Mouse (Mus musculus) embryonic facial prominence, embryonic 12.5 days (tissue): ENCODE results near the gene Fkbp1b. TPM values are rescaled to one million over a fixed set of nuclear protein-coding genes. Genes with fewer than 3 reads are reported as not detected.

Source experiments
- ATAC-seq: fragments of 200-750 bp; cut with Nextera tagmentation; 2 replicates; pipeline ENCODE4 v1.8.0; 2017; ENCODE audit not compliant: insufficient number of reproducible peaks, insufficient read depth, low FRiP score, low TSS enrichment
- H3K27ac ChIP-seq: fragments of 300-500 bp; sonication (generic); 2 replicates; pipeline ENCODE4 v1.5.1; 2016; ENCODE audit warnings: mild to moderate bottlenecking
- H3K27me3 ChIP-seq: fragments of 300-500 bp; sonication (generic); 2 replicates; pipeline ENCODE4 v1.6.1; 2016; ENCODE audit warnings: mild to moderate bottlenecking, moderate library complexity
- H3K36me3 ChIP-seq: fragments of 300-500 bp; sonication (generic); 2 replicates; pipeline ENCODE4 v1.6.1; 2016; ENCODE audit warnings: mild to moderate bottlenecking
- H3K4me1 ChIP-seq: fragments of 300-500 bp; sonication (generic); 2 replicates; pipeline ENCODE4 v1.6.1; 2016
- H3K4me2 ChIP-seq: fragments of 300-500 bp; sonication (generic); replicated peaks from 2 replicates; pipeline ENCODE4 v1.6.1; 2016; ENCODE audit warnings: mild to moderate bottlenecking, moderate library complexity
- H3K4me3 ChIP-seq: fragments of 300-500 bp; sonication (generic); 2 replicates; pipeline ENCODE4 v1.5.1; 2016; ENCODE audit warnings: mild to moderate bottlenecking
- H3K9ac ChIP-seq: fragments of 300-500 bp; sonication (generic); 2 replicates; pipeline ENCODE4 v1.6.1; 2016; ENCODE audit warnings: mild to moderate bottlenecking, moderate library complexity
- H3K9me3 ChIP-seq: fragments of 300-500 bp; sonication (generic); 2 replicates; pipeline ENCODE4 v1.6.1; 2016; ENCODE audit warnings: mild to moderate bottlenecking, moderate library complexity
- WGBS: fragments of 180-500 bp; shearing (Covaris S2); methylation state at CpG from one replicate; pipeline ENCODE4 v1.1.7; 2016; 5-methylcytosine and 5-hydroxymethylcytosine counted together
- polyA plus RNA-seq: library from polyadenylated mRNA; unstranded; fragments of >200 nt; fragmentation: Nextera tagmentation; extraction: Ambion mirVana; gene quantifications from 2 replicates; pipeline ENCODE4 v1.2.1, GENCODE M21; 2016

Fkbp1b gene
- polyA plus RNA-seq, 1 experiment from 2014 or later, result 16.6 TPM

DNA sequence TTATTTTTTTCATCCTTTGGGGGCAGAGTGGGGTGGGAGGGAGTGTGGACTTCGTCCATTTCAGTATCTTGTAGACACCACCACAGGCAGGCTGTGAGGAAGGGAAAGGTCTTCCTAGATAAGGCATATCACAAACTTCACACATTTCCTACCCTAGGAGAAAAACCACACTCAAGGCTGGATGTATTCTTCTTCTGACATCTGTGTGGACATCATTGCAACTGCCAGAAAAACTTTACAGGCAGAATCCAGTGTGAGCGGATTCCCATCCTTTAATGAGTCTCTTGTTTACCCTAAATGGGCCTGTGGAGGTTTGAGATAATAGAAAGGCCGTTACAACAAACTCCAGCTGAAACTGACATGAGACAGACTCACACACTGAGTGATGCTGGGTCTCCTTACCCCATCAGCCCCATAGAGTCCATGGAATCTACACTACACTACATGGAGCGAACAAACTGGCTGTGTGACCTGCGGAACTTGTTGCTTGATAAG is 31.6 kb upstream of the Fkbp1b start:
- WGBS, result 81% methylated on average over 5 of the region's 5 CpGs
- H3K9ac ChIP-seq, result no peak overlapping the region
- no peak for ATAC-seq

DNA sequence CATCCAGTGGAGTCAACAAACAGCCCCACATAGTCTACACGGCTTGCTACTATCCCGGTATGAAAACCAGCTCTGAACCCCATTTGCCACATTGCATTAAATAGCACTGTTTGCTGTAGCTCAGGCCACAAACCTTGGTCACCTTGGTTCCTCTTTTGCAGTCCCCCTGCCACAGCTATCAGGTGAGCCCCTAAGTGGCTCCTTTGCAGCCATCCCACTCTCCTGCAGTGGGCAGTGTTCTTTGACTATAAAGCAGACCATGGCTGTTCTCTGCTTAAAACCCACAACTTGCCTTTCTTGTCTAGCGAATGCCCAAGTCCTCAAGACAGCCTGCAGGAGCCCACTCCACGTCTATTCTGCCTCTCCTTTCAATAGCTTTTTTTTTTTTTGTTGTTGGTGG is 30.9 kb upstream of the Fkbp1b start:
- Histone ChIP-seq H3K36me3 (no peaks in the 10 kb centered on the region), H3K9me3 (no peaks in the 10 kb centered on the region), H3K27me3 (no peaks in the 10 kb centered on the region), H3K4me1 (no peaks in the 10 kb centered on the region), H3K4me2 (no peak overlapping the region), H3K27ac (no peak overlapping the region), H3K4me3 (no peak overlapping the region), H3K9ac (no peak overlapping the region)
- ATAC-seq, result no peak
- 69% methylated on average over 4 of the region's 4 CpGs for WGBS

More for the DNA sequence above, 31.6 kb upstream of the Fkbp1b start:
- H3K27ac ChIP-seq, result no peak overlapping the region
- H3K9me3 ChIP-seq, result no peaks in the 10 kb centered on the region
- H3K27me3 ChIP-seq, result no peaks in the 10 kb centered on the region
- H3K4me2 ChIP-seq, result no peak overlapping the region
- no peaks in the 10 kb centered on the region for H3K36me3 ChIP-seq
- no peak overlapping the region for H3K4me3 ChIP-seq
- no peaks in the 10 kb centered on the region for H3K4me1 ChIP-seq

DNA sequence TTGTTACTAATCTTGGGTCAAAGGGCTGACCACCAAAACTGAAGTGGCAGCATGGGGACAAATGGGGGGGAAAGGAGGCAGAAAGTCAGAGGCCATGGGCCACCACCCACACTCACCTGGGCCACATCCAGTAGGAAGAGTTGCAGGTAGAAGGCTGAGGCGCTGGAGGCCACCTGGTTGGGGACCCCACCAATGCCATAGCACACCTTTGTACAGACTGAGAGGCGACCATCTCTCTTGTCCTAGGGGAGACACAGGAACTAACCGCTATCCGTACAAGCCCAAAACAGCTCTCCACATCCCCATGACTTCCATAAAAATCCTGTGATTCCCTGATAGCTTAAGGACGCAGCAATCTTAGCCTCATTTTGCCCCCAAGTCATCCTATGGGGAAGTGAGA is 29.9 kb upstream of the Fkbp1b start:
- Histone ChIP-seq H3K4me1 (no peaks in the 10 kb centered on the region), H3K27ac (no peak overlapping the region), H3K36me3 (no peaks in the 10 kb centered on the region), H3K4me2 (no peak overlapping the region), H3K9me3 (no peaks in the 10 kb centered on the region), H3K27me3 (no peaks in the 10 kb centered on the region), H3K9ac (no peak overlapping the region), H3K4me3 (no peak overlapping the region)
- WGBS, result 91% methylated on average over 5 of the region's 5 CpGs
- no peak for ATAC-seq

DNA sequence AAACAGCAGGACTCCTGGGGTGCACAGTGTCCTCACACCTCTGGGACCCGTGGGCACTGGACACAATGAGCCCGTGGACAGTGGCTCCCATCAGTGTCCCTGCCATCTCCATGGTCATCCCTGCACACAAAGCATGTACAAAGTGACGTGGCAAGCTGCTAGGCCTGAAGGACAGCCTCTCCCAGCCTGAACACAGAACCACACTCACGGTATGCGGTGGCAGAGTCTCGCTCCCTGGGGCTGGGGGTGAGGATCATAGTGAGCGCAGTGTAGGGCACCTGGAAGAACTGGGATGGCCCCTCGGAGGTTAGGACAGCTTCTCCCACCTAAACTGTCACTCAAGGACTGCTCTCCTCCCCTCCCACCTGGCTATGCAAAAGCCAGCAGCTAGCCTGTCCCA is 27.5 kb upstream of the Fkbp1b start:
- no peaks in the 10 kb centered on the region for H3K27me3 ChIP-seq
- H3K4me3 ChIP-seq, result no peak overlapping the region
- H3K9me3 ChIP-seq, result no peaks in the 10 kb centered on the region
- no peak for ATAC-seq
- H3K27ac ChIP-seq, result no peak overlapping the region
- no peak overlapping the region for H3K4me2 ChIP-seq
- no peaks in the 10 kb centered on the region for H3K36me3 ChIP-seq
- H3K4me1 ChIP-seq, result peaks cover 7% of the 10 kb centered on the region
- no peak overlapping the region for H3K9ac ChIP-seq
- WGBS, result 77% methylated on average over 8 of the region's 8 CpGs

DNA sequence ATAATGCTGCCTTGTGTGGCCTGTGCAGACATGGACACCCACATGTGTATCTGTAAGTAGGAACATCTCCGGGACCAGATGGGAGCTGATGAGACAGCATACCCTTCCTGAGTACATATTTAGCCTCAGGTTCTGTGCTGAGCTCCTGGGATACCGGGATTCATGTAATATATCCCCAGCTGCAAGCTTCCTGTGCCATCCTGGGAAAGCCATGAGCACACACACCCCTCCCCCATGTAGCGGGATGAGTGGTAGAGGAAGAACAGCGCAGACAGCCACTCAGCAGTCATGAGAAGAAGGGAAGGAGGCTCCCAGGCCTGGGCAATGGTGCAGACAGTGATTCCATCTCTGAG is 22.9 kb upstream of the Fkbp1b start:
- 63% methylated on average over 4 of the region's 4 CpGs for WGBS
- Histone ChIP-seq H3K4me2 (no peak overlapping the region), H3K4me1 (peaks cover 17% of the 10 kb centered on the region), H3K9me3 (no peaks in the 10 kb centered on the region), H3K9ac (no peak overlapping the region), H3K4me3 (no peak overlapping the region), H3K36me3 (no peaks in the 10 kb centered on the region), H3K27me3 (no peaks in the 10 kb centered on the region), H3K27ac (peak overlapping the region; percentile 61)
- no peak for ATAC-seq

DNA sequence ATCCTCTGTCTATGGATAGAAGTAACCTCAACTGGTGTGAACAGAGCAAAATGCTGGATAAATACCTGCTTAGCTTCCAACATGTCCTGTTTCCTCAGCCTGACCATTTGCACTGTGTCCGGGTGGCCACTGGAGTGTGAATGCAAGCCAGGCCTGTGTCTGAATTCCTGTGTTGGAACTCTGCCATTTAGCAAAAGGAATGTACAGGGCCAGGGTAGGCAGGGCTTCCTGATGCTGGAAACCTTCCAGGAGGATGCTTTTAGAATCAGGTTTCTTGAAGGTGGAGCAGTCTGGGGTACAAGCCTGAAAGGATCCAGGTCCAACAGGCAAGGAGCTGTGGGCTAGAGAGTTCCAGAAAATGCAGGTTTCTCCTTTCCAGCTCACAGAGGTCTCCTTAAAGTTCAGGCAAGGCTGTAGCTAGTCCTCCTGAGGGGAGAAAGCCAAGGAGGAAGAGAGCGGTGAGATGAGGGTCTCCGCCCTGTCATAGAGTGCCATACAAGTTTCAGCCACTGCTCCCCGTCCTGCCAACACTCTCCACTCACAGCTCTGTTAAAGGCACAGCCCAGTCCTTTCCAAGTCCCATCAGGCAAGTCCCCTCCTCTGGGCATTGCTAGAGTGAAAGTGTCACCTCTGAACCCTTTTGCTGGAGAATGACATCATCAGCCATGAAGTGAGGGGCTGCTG is 22.4 kb upstream of the Fkbp1b start:
- no peak overlapping the region for H3K9ac ChIP-seq
- peak; percentile 44; the same call in 1 of the 2 replicates for ATAC-seq
- no peak overlapping the region for H3K4me2 ChIP-seq
- H3K4me3 ChIP-seq, result no peak overlapping the region
- no peaks in the 10 kb centered on the region for H3K27me3 ChIP-seq
- 58% methylated on average over 4 of the region's 4 CpGs for WGBS
- H3K9me3 ChIP-seq, result no peaks in the 10 kb centered on the region
- H3K36me3 ChIP-seq, result no peaks in the 10 kb centered on the region
- H3K4me1 ChIP-seq, result peaks cover 17% of the 10 kb centered on the region
- peak overlapping the region; percentile 61 for H3K27ac ChIP-seq

DNA sequence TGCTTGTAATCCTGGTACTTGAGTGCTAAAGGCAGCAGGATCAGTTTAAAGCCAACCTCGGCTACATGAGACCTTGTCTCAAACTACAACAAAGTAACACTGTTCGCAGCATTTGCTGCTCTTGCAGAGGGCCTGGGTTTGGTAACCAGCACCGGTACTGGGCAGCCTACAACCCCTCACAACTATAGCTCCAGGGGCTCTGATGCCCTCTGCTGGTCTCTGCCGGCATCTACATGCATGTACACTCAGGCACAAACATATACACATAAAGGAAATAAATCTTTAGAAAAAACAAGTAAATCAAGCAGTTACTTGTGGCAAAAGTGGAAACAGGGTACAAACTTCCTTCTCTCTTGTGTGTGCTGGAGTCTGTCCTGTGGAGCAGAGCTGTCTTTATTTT is 21.3 kb upstream of the Fkbp1b start:
- 88% methylated on average over 4 of the region's 4 CpGs for WGBS
- no peak for ATAC-seq
- Histone ChIP-seq H3K27ac (0 out of 2 replicates have a peak overlapping the region, but pooled peaks have one; percentile 61), H3K4me2 (no peak overlapping the region), H3K9ac (no peak overlapping the region), H3K36me3 (0 out of 2 replicates have a peak, but pooled peaks cover 5% of the 10 kb centered on the region), H3K4me3 (no peak overlapping the region), H3K9me3 (no peaks in the 10 kb centered on the region), H3K27me3 (no peaks in the 10 kb centered on the region), H3K4me1 (peaks cover 17% of the 10 kb centered on the region)

DNA sequence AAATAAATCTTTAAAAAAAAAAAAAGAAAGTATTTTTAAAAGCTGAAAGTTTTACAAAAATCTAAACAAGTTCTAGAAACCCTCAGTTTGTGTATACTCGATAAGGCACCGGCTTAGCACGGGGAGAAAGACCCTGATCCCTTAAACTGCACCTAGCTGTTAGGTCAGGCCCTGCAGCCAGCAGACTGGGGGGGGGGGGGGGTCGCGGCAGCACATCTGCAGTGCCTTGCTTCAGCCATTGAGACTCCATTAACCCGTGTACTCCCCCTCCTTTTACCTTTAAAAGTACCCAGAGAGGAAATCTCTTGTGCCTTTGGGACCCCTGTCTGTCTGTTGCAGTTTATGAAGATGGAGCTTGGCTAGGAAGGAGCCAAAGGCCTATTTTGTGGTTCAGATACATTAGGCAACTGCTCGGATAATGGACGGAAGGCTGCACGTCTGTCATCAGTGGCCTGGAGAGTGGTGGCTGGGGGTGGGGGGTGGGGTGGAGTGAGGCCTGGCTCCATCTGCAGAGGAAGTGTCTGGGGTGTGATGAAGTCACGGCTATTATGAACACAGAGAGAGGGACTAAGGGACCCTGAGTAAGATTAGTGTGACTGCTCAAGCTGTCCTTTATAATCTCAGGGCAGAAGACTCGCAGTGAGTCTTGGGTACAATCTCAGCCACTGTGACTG is 18.0 kb upstream of the Fkbp1b start:
- H3K27ac ChIP-seq, result peak overlapping the region; percentile 13; the same call in 1 of the 2 replicates
- H3K4me2 ChIP-seq, result no peak overlapping the region
- no peaks in the 10 kb centered on the region for H3K9me3 ChIP-seq
- H3K9ac ChIP-seq, result no peak overlapping the region
- no peak for ATAC-seq
- H3K27me3 ChIP-seq, result no peaks in the 10 kb centered on the region
- H3K4me3 ChIP-seq, result no peak overlapping the region
- 39% methylated on average over 11 of the region's 11 CpGs for WGBS
- H3K36me3 ChIP-seq, result peaks cover 11% of the 10 kb centered on the region; the same call in 1 of the 2 replicates
- peaks cover 15% of the 10 kb centered on the region for H3K4me1 ChIP-seq

DNA sequence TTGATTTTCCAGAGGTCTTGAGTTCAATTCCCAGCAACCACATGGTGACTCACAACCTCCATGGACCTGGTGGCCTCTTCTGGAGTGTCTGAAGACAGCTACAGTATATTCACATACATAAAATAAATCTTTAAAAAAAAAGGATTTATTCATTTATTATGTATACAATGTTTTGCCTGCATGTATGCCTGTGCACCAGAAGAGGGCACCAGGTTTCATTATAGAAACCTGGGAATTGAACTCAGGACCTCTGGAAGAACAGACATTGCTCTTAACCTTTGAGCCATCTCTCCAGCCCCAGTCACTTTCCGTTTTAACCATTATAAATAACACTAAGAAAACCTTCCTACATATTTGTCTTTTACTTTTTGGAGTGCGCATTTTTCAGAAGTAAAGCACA is 15.4 kb upstream of the Fkbp1b start:
- no peak for ATAC-seq
- H3K36me3 ChIP-seq, result peaks cover 19% of the 10 kb centered on the region
- WGBS, result 100% methylated on average over 2 of the region's 2 CpGs

DNA sequence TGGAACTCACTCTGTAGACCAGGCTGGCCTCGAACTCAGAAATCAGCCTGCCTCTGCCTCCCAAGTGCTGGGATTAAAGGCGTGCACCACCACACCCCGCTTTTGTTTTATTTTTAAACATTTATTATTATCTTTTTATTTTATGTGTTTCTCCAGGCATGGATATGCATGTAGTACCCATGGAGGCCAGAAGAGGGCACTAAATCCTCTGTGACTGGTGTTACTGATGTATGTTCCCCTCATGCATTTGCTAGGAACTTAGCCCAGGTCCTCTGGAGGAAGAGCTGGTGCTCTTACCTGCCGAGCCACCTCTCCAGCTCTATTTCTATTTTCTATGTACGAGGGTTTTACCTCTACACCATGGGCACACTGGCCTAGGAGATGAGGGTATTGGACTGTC is 14.8 kb upstream of the Fkbp1b start:
- no peak overlapping the region for H3K9ac ChIP-seq
- no peaks in the 10 kb centered on the region for H3K9me3 ChIP-seq
- H3K4me1 ChIP-seq, result no peaks in the 10 kb centered on the region
- no peak overlapping the region for H3K4me3 ChIP-seq
- H3K4me2 ChIP-seq, result no peak overlapping the region
- H3K36me3 ChIP-seq, result peaks cover 23% of the 10 kb centered on the region
- ATAC-seq, result no peak
- 96% methylated on average over 5 of the region's 5 CpGs for WGBS
- no peak overlapping the region for H3K27ac ChIP-seq
- no peaks in the 10 kb centered on the region for H3K27me3 ChIP-seq

More for the DNA sequence above, 15.4 kb upstream of the Fkbp1b start:
- Histone ChIP-seq H3K9me3 (no peaks in the 10 kb centered on the region), H3K4me1 (no peaks in the 10 kb centered on the region), H3K9ac (no peak overlapping the region), H3K27ac (no peak overlapping the region), H3K4me2 (no peak overlapping the region), H3K4me3 (no peak overlapping the region), H3K27me3 (no peaks in the 10 kb centered on the region)

DNA sequence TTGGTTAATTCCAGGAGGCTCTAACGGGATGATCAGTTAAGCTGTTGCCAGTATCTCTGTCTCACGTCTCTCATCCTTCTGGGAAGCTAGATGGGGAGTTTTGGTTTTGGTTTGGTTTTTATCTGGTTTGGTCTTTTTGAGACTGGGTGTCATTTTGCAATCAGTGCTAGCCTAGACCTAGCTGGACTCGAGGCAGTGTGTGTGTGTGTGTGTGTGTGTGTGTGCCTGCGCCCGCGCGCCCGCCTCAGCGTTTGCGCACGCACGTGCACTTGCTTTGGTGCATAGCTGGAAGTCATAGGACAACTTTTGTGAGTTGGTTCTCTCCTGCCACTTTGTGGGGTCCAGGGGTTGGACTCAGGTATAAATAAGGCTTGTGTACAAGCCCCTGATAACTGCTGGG is 2.4 kb upstream of the Fkbp1b start:
- H3K4me3 ChIP-seq, result peak overlapping the region; percentile 62
- H3K36me3 ChIP-seq, result no peaks in the 10 kb centered on the region
- ATAC-seq, result no peak
- H3K9me3 ChIP-seq, result no peaks in the 10 kb centered on the region
- H3K4me2 ChIP-seq, result peak overlapping the region; percentile 65
- H3K4me1 ChIP-seq, result peaks cover 15% of the 10 kb centered on the region
- under 1% methylated on average over 12 of the region's 12 CpGs for whole genome bisulfite sequencing
- H3K27ac ChIP-seq, result no peak overlapping the region
- peak overlapping the region; percentile 56 for H3K9ac ChIP-seq
- 0 out of 2 replicates have a peak, but pooled peaks cover 10% of the 10 kb centered on the region for H3K27me3 ChIP-seq
